Mouse (Mus musculus) adrenal gland (tissue): Measurements from ENCODE around the gene Zfp654.
"Not testable (repeated sequence)": the region's sequence is repeated elsewhere in the genome, so short reads cannot be mapped to it uniquely, and the experiment has no call there.

Experiments used
- intact Hi-C: fragments of 180-260 bp; cut with DNase I; formaldehyde crosslinking; loops from one replicate; pipeline ENCODE4 v1.15.1; 2025
- long read RNA-seq, 2 experiments: library from polyadenylated mRNA; unstranded; transcript quantifications; one replicate each; pipeline ENCODE4 v2.0.0; 2020; ENCODE audit warnings: borderline replicate concordance in 1 of 2; ENCODE audit not compliant: insufficient replicate concordance in 1 of 2

Gene Zfp654
- long read RNA-seq, experiment 1, full-length matches to known transcripts = 7 of 12 reads
- long read RNA-seq, experiment 1, partial matches to known transcripts = 2 of 12 reads
- long read RNA-seq, experiment 1, other reads (novel, unspliced or antisense) = 3 of 12 reads
- long read RNA-seq, experiment 2, full-length matches to known transcripts = 4 of 10 reads
- long read RNA-seq, experiment 2, partial matches to known transcripts = 1 of 10 reads
- long read RNA-seq, experiment 2, other reads (novel, unspliced or antisense) = 5 of 10 reads

DNA sequence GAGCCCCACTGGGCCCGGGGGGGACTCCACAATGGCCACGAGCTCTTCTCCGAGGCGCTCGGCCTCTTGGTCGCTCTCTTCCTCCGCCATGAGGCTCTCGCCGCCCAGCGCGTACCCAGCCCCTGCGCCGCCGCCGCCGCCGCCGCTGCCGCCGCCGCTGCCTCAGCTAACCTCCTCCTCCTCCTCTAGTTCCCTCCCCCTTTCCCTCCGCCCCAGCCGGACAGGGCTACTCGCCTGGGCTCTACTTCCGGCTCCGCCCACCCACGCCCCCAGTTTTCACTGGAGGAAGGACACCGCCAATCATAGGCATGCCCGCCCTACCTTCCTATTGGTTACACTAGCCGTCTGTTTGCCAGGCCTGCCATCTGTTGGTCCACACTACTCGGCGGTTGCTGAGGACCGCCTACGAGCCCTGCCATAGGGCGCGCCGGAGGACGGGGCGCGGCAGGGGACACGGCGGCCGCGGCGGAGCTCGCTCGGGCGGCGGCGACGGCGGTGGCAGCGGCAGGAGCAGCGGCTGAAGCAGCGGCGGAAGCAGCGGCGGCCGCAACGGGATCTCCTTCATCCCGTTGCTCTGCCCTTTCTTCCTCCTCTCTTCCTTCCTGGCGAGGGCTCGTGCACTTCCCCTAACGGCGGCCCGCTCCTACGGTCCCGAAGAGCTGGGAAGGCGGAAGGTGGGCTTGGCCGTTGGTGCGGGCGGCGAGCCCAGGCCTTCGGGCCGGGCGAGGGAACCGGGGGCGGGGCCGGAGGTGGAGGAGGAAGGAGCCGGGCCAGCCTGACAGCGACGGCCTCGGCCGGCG, at the start of gene Zfp654, which contains the start of gene Cggbp1:
Zfp654 (minus strand) TSS at position 90 of the 800 bp plus-strand sequence.
Cggbp1 (plus strand) TSS at position 434 of the 800 bp plus-strand sequence.
- intact Hi-C loops = loop anchor here (5.0 kb wide), 1 partner anchor 79 kb away; the partner anchor contains the start of gene 4930453N24Rik

DNA sequence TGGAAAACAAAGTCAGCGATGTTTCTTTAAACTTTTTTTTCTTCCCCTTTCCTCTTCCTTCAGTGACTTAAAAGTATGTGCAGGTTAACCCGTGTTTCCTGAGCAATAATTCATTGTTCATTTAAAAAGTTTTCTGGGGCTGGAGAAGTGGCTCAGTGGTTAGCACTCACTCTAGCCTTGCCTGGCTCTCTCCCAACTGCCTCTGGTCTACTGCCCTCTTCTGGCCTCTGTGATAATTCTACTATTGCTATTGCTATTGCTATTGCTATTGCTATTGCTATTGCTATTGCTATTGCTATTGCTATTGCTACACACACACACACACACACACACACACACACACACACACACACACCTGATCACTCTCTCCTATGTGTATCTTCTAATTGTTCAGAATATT, 47.6 kb upstream of the Zfp654 start:
- intact Hi-C loops = loop anchor here (5.0 kb wide), 1 partner anchor 142 kb away; no protein-coding TSS in a partner anchor

DNA sequence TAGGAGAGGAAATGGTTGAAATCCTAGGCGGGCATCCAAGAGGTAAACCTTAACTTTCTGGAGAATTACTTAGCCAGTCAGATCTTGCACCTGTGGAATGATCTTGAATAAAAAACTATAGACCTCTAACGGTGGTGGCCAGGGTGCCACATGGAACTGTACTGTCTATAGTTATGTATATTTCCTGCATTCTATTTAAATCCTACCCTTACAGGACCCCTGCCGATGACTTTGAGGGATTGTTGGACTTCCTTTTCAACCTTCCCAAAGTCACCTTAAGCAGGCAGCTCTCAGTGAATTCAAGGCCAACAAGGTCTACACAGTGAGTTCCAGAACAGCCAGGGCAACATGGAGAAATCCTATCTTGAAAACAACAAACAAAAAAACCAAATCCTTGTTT, 38.0 kb upstream of the Zfp654 start:
- intact Hi-C loops = no loop called here

DNA sequence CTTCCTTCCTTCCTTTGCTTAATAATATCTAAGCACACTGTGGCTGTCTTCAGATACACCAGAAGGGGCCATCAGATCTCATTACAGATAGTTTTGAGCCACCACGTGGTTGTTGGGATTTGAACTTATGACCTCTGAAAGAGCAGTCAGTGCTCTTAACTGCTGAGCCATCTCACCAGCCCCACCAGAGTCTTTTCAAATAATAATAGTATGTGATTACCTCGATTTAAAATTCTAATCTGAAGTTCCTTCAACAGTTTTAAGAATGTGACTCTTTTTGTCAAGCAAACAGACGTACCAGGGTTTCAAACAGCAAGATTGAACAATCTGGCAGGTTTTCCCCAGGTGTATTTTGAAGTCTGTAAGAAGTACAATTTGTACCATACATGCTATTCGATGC, 34.1 kb upstream of the Zfp654 start:
- intact Hi-C loops = no loop called here

DNA sequence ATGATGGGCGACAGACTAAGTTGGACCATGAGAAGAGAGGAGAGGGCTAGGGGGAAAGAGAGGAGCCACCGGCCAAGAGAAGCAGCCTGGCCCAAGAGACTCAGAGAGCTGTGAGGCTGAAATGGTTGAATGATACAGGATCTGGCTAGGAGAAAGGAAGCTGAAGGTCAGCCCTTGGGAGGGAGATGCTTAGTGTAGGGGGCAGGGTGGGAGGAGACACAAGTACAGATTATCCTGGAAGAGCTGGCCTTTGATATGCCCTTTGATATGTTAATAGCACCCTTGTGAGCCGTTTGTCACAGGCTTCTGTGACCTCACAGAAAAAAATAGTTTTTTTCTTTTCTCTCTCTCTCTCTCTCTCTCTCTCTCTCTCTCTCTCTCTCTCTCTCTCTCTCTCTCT, 33.7 kb upstream of the Zfp654 start:
- intact Hi-C loops = no loop called here

DNA sequence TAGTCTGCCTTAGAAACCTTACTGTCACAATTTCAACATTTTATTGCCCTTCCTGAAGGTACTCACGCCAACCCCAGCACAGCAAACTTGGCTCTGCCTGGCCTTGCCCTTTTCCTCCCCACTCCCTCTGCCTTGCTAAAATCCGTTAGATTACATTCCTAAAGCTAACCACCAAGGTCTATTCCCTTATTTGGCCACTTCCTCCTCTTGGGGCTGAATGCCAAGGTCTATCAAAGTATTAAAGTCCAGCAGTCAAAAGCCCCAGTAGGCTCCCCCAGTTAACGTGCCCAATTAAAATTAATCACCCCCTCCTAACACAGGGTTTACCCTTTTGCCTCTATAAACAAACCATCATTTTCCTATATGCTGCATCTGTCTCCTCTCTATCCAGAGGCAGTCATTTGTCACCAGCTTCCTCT, 33.0 kb upstream of the Zfp654 start:
- intact Hi-C loops = no loop called here

DNA sequence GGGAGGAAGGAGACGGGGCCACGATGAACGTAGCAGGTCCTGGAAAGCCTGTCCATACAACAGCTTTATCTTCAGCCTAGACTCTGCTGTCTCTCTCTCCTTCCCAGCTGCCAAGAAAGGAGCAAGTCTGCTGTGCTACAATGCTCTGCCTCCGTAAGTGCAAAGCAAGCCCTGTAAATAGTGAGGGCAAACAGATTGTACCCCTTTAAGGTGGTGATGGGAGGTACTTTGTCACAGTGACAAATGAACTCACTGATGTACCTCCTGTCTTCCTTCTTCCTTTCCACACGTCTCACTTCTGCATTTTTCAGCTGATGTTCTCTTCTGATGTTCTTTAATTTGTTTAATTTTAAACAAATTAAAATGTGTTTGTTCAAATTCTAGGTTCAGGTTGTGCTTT, 32.4 kb upstream of the Zfp654 start:
- intact Hi-C loops = no loop called here

DNA sequence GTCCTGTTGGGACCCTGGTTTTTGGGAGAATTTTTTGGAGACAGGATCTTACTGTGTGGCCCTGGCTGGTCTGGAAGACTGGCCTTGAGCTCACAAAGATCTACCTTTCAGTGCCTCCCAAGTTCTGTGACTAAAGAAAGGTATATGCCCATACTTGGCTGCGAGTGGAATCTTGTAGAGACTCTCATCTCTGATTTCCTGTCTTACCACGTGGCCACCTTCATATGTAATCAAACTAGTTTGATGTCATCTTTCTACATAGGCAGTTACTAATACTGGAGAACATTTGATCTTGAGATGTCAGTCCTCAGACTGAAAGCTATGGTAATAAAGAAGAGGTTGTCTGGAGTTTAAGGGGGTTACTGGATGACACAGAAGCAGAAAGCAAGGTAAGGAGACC, 30.0 kb upstream of the Zfp654 start:
- intact Hi-C loops = no loop called here

DNA sequence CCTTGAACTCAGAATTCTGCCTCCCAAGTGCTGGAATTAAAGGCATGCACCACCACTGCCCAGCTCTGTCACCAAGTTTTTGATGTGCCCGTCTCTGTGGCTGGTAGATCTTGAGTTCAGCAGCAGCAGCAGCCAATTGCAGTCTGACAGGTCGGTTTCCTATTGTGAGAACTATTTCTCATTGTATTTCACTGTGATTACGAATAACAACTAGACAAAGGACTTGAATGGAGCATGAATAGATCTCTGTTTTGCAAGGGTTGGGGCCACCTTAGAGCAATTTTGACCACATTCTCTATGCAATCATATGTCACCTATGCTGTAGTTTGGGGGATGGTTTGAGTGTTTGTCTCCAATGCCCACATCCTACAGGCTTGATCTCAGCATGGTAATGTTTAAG, 29.5 kb upstream of the Zfp654 start:
- intact Hi-C loops = no loop called here

DNA sequence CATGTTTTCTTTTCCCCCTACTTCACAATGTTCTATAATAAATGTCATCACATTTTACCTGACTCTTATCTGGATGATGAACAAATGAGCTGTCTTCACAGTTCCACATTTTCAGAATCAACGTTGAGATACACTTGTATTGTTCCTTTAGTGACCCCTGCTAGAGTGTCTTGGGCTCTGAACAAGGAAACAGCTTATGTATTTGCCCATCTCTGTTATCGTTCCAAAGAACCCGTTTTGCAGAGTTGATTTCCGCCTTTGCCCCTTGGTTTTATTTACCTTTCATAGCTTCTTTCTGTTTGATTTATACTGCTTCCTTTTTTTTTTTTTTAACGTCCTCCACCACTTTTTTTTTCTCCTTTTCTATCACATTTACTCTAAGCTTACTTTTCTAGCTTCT, 28.3 kb upstream of the Zfp654 start:
- intact Hi-C loops = no loop called here

DNA sequence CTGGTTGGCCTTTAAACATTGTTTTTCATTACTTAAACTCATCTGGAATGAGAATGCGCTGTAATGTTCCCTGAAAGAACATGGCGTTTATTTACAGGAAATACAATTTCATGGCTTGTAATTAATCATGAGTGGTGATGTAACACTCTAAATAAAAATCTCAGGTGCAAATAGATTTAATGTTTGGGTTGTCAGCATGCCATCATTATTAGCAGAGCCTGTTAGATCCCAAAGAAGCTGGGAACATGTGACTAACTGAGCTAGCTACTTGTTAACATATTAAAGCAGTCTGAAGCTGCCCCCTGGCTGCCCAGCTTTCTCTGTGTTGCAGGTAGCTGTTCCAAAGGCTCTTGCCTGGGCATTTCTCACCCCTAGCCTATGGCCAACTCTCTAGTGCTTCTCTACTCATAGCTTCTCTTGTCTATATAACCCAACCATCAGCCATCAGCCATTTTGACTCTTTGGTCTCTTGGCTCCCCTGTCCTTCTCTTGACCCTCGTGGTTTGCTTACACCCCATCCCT, 27.2 kb upstream of the Zfp654 start:
- intact Hi-C loops = no loop called here

DNA sequence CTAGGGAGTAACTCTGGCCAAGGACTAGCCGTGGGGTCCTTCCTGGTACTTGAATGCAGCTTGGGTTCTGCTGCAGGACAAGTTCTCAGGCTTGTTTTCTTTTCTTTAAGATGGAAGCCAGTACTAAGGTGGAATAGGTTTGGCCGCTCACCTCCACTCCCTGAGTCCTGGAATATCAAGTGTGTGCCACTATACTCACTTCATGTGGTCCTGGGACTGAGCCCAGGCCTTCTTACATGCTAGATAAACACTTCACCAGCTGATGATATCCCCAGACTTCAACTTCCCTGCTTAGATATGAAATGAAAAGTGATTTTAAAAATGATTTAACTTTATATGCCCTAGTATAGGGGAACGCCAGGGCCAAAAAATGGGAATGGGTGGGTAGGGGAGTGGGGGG, 25.9 kb upstream of the Zfp654 start:
- intact Hi-C loops = no loop called here

DNA sequence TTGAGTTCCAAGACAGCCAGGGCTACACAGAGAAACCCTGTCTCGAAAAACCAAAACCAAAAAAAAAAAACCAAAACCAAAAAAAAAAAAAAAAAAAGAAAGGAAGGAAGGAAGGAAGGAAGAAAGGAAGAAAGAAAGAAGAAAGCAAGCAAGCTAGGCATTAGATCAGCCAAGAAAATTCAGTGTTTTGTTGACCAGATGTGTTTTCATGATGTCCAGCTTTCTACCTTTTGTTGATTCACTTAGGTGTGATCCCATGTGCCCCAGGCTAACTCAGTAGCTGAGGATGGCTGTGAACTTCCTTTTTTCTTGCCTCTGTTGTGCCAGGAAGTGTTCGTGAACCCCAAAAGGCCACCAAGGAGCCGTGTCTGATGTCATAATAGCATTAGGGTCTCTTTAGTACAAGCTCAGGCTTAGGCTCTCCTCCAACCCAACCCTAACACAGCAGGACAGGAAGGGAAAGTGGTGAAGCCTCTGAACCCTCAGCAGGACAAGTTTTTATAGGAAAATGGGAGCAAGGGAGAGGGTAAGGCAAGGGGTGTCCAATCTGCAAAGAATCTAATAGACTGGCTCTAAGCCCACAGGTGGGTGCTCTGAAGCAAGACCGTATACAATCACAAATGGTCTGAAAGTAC, 25.3 kb upstream of the Zfp654 start:
- intact Hi-C loops = no loop called here

DNA sequence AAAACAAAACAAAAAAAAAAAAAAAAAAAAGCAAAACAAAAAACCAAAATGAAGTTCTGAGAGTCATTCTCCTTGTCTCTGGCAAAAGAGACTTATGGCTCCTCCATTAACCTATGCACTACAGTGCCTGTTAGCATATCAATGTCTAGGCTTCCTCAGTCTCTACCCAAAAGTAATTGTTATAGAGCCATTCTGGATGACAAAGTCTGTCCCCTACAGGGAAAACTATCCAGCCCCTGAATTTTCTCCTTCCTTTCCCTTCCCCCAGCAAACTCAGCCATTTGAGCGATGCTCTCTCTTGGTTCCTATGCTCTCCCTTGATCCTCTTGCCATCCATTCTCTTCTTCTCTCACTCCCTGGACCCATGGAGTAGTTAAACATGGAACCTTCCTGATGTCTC, 24.4 kb upstream of the Zfp654 start:
- intact Hi-C loops = no loop called here

DNA sequence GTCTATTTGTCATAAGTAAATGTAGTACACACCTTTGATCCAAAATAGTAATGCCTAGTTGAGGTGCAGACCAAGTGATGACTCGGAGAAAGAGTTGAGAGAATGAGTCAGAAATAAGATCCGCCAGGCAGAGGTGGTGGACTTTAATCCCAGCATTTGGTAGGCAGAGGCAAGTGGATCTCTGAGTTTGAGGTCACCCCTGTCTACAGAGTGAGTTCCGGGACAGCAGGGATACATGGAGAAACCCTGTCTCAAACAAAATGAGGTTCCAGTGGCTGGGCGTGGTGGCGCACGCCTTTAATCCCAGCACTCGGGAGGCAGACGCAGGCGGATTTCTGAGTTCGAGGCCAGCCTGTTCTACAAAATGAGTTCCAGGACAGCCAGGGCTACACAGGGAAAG, 23.9 kb upstream of the Zfp654 start:
- intact Hi-C loops = no loop called here

DNA sequence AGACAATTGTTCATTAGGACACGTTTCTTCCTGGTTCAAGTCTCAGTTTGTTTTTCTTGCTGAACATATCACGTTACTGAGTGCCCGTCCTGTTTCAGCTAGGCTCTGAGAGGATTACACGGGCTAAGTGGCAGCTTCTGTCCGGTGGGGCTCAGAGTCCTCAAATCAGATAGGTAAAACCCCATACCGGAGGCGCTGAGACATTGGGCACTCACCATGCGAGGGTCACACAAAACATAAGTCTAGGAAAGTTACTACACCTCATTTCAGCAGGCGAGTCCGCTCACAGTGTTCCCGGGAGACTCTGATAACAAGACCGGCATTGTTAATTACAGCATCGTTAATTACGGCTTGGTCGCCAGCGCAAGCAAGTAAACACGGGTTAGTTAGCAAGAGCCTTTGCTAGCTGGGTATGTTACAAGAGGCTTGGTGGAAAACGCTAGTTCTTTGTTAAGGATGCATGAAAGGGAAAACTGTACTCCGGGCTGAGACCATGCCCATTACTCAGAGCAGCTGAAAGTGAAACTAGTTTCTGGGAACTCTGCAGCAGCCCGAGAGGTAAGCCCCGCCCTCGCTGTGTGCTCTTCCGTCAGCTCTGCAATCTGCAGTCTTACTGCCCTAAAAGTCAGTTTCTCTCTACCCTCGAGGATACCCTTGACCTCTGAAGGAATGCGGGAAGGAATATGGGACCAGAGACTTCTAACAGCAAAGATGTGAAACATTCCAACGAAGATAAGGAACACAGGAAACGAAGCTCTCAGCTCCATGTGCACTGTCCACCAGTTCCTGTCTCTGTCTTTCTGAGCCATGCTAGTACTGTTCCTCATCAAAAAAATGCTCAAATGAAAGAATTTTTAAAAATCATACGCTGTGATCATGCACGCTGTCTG, 22.2 kb upstream of the Zfp654 start:
- intact Hi-C loops = no loop called here

DNA sequence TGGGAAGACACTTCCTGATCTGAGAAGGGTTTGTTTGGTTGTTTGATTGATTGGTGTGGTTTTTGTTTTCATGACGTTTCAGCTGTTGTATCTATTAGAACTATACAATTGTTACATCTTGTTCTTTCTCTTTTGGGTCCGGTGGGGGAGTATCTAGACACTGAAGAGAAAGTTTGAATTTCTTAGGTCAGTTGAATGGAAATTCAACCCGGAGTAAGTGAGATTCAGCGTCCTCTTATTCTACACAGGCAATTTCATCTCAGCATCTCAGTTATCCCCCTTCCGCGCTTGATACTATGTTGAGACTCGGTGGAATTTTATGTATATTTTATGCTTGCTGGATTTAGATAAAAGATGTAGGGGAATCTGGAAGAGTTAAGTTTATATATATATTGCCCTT, 21.4 kb upstream of the Zfp654 start:
- intact Hi-C loops = no loop called here

DNA sequence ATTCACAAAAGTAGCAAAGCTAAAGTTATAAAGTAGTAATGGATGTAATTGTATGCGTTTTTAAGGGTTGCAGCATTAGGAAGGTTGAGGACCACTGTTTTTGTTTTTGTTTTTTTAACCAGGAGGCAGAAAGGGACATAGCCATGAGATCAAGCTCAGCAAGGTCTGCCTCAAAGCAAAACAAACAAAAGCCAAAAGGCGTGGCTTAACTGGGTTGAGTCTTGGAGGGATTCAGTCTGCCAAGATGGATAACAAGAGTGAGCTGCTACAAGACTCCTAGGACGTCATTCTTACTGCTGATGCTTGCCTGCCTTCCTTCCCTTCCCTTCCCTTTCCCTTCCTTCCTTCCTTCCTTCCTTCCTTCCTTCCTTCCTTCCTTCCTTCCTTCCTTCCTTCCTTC, 20.8 kb upstream of the Zfp654 start:
- intact Hi-C loops = no loop called here

DNA sequence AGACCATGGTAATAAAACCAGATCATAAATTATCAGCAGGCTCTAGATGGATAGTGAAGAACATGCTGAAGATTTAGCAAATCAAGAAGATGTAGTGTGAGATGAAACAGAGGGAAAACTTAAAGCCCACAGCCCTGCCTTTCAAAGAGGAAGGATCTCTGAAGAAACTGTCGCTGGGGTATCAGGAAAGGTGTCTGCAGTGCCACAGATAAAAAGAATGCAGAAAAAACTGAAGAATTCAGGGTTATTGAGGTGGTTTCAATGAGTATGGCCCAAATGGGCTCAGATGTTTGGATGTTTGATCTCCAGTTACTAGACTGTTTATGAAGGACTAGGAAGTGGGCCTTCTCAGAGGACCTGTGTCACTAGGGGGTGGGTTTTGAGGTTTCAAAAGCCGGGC, 18.2 kb upstream of the Zfp654 start:
- intact Hi-C loops = no loop called here

DNA sequence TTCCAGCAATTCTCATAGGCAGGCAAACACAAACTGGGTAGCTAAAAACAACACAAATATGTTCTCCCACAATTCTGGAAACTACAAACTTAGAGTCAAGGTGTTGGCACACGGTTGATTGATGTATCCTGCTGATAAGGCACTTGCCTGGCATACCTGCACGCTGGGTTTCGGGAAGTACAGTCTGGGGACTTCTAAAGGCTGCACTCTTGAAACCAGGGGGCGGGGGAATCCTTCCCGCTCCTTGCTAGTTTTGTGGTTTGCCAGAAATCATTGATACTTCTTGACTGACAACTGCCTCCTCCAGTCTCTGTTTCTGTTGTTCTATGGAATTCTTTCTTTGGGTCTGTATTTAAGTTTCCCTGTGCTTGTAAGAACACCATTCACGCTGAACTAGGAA, 17.2 kb upstream of the Zfp654 start:
- intact Hi-C loops = no loop called here

DNA sequence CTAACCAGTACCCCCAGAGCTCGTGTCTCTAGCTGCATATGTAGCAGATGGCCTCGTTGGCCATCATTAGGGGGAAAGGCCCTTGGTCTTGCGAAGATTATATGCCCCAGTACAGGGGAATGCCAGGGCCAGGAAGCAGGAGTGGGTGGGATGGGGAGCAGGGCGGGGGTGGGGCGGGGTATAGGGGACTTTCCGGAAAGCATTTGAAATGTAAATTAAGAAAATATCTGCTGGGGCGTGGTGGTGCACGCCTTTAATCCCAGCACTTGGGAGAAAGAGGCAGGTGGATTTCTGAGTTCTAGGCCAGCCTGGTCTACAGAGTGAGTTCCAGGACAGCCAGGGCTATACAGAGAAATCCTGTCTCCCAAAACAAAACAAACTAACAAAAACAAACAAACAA, 14.4 kb upstream of the Zfp654 start:
- intact Hi-C loops = not testable (repeated sequence)
